Mouse (Mus musculus) kidney, adult 2 months (tissue): ENCODE results near the gene Vdac2. TPM values are rescaled to one million over a fixed set of nuclear protein-coding genes. Genes with fewer than 3 reads are reported as not detected.

ENCODE experiments used
- DNase-seq: peaks from one replicate; pipeline ENCODE4 v3.0.0; 2021
- H3K27ac ChIP-seq: fragments of 200-500 bp; 2 replicates; pipeline ENCODE4 v1.5.1; 2012; ENCODE audit warnings: low read depth, low read length, control low read depth, inconsistent platforms; ENCODE audit not compliant: insufficient read depth
- H3K27me3 ChIP-seq: fragments of 200-500 bp; replicated peaks from 2 replicates; pipeline ENCODE4 v1.6.1; 2012; ENCODE audit warnings: mild to moderate bottlenecking, moderate library complexity, low read length, inconsistent platforms; ENCODE audit not compliant: control insufficient read depth, insufficient read depth
- H3K36me3 ChIP-seq: fragments of 200-500 bp; 2 replicates; pipeline ENCODE4 v1.6.1; 2012; ENCODE audit warnings: mild to moderate bottlenecking, moderate library complexity, low read length, inconsistent platforms; ENCODE audit not compliant: control insufficient read depth, insufficient read depth
- H3K4me1 ChIP-seq: fragments of 200-500 bp; 2 replicates; pipeline ENCODE4 v1.6.1; 2011; ENCODE audit warnings: low read length; ENCODE audit not compliant: control insufficient read depth, insufficient read depth
- H3K4me3 ChIP-seq: fragments of 200-500 bp; 2 replicates; pipeline ENCODE4 v1.5.1; 2011; ENCODE audit warnings: mild to moderate bottlenecking, low read depth, low read length, control low read depth; ENCODE audit not compliant: insufficient read depth
- CTCF ChIP-seq: fragments of 200-500 bp; conservative IDR thresholded peaks from 2 replicates; pipeline ENCODE4 v1.5.1; 2011; ENCODE audit warnings: low read depth, mild to moderate bottlenecking, control low read depth, low read length, moderate library complexity, mixed read lengths; ENCODE audit not compliant: insufficient read depth, insufficient read length
- POLR2A ChIP-seq: fragments of 200-500 bp; IDR thresholded peaks from one replicate; pipeline ENCODE4 v1.6.1; 2011; ENCODE audit warnings: low read depth, low read length, control low read depth
- WGBS: fragments of 180-500 bp; shearing (Covaris S2); methylation state at CpG from one replicate; pipeline ENCODE4 v1.1.7; 2018; 5-methylcytosine and 5-hydroxymethylcytosine counted together
- polyA plus RNA-seq: library from polyadenylated mRNA; depleted of rRNA; stranded (reverse); fragments of >200 nt; gene quantifications from 2 replicates; pipeline ENCODE4 v1.2.3, GENCODE M21; 2012

The Vdac2 gene
- polyA plus RNA-seq, 1 experiment: 166 TPM

DNA sequence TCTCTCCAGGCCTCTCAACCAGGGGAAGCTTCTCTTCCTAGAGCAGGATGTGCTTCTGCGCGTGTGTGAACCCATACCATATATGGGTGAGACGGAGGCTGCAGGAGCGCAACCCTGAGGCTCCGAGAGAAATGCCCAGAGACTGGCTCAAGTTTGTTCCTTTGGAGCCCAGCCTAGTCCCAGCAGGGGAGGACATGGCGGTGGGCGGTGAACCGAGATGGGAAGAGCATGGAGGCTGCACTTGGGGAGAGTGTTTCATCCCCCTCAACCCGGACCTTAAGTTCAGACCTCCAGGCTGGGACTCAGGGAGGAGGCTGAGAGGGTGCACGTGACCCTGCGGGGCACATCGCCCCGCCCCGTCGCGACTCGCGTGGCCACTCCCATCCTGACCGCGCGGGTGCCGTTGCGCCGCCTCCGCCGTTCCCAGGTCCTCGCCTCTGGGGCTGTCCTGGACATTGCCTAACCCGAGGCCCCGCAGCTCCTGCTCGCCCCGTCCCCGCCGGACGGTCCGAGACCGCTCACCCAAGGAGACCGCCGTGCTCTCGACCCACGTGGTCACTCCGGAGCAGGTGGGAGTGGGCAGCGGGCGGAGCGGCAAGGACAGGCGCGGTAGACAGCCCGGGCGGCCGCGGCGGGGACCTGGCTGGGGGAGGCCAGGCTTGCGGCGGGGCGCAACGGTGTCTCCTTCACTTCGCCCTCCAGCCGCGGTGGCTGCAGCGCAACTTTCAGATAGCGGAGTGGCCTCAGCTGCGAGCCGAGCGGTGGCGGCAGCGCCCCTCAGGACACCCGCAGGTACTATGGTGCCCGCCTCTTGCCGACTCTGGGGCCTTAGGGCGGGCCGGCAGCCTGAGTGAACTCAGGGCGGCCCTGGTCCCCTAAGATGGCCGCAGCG is 6.1 kb downstream of the Vdac2 start:
- TF ChIP-seq POLR2A: peak; percentile 88
- TF ChIP-seq CTCF: no peak
- WGBS: under 1% methylated on average over 72 of the region's 73 CpGs
- Histone ChIP-seq H3K4me3 (peak overlapping the region; percentile 99), H3K27ac (peak overlapping the region; percentile 99), H3K27me3 (no peaks in the 10 kb centered on the region), H3K4me1 (peaks cover 9% of the 10 kb centered on the region; the same call in 1 of the 2 replicates), H3K36me3 (peaks cover 1% of the 10 kb centered on the region)
- DNase-seq: peak; percentile 98

DNA sequence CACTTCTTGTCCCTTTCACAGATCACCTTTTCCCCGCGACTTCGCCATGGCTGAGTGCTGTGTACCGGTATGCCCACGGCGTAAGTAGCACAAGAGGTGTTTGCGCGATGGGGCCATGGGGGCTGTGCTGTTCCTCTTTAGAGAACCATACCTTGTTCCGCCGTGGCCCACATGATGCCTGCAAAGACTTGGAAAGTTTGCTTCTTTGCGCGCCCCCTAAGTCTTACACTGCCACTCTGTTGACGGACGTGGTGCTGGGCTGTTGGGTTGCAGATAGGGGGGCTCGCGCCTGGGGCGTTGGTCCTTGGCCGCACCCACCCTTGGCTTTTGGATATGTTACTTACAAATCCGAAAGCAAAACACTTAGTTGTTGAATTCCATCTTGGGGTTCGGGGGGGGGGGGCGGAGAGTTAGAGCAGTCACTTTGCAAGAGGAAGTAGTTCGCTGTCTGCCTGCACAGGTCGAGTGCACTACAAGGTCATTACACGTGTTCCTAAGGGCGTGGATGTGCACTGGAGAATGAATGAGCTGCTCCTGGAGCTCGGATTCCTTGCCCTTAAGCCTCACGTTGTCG is 6.9 kb downstream of the Vdac2 start:
- TF ChIP-seq CTCF (no peak), POLR2A (no peak)
- H3K36me3 ChIP-seq: peaks cover 1% of the 10 kb centered on the region
- H3K4me3 ChIP-seq: peak overlapping the region; percentile 99
- H3K27ac ChIP-seq: peak overlapping the region; percentile 99
- no peaks in the 10 kb centered on the region for H3K27me3 ChIP-seq
- peak; percentile 63 for DNase-seq
- H3K4me1 ChIP-seq: peaks cover 9% of the 10 kb centered on the region; the same call in 1 of the 2 replicates
- under 1% methylated on average over 28 of the region's 28 CpGs for WGBS

DNA sequence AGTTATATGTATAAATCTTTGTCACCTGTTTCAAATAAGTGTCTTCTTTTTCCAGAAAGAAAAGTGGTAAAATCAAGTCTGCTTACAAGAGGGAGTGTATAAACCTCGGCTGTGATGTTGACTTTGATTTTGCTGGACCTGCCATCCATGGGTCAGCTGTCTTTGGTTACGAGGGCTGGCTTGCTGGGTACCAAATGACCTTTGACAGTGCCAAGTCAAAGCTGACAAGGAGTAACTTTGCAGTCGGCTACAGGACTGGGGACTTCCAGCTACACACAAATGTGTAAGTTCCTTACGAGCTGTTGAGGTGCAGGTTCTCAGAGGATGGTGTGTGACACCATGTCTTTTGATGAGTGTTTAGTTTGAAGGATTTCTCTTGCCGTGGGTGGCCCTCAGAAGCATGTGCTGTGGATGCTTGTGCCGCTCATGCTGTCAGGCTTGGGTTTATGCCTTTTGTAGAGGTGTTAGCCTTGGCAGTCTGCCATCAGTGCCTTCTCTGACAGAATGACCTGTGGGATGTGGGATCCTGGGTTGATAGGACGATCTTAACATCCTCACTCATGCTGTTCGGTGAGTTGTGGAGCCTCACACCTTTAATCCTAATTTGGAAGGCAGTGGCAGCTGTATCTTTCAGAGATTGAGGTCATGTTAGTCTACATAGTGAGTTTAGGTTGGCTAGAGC is 13.4 kb downstream of the Vdac2 start:
- H3K27me3 ChIP-seq: no peaks in the 10 kb centered on the region
- no peak for DNase-seq
- H3K27ac ChIP-seq: no peak overlapping the region
- WGBS: 46% methylated on average over 8 of the region's 8 CpGs
- no peak overlapping the region for H3K4me3 ChIP-seq
- H3K36me3 ChIP-seq: peaks cover 10% of the 10 kb centered on the region
- TF ChIP-seq CTCF (no peak), POLR2A (no peak)
- peaks cover 2% of the 10 kb centered on the region; the same call in 1 of the 2 replicates for H3K4me1 ChIP-seq

DNA sequence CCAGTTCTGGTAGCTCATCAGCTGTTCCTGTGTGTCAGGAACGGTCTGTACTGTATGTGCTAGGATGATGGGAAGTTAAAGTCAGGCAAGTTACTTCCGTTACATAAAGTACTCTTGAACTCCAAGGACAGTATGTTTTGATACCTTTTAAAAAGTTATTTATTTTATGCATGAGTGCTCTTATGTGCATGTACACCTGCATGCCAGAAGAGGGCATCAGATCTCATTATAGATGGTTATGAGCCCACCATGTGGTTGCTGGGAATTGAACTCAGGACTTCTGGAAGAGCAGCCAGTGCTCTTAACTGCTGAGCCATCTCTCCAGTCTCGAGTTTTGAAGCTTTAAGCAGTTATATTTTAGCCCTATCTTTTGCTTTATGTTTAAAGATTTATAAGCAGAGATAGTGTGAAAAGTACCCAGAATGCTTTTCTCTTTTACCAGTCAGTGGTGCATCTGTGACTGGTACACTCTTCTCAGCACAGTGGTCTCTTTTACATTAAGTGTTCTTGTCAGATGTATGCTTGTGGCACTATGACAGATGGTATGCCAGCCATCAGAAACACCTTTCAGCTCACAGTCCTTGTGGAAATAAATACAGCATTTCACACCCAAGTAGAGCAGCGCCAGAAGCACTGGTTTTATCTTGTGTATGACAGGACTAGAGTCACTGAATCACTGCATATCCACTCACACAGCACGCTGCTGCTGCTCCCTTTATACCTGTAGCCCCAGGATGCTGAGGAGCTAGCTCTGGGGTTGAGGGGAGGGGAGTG is 17.0 kb downstream of the Vdac2 start:
- Histone ChIP-seq H3K27me3 (no peaks in the 10 kb centered on the region), H3K4me1 (no peaks in the 10 kb centered on the region; the same call in 1 of the 2 replicates), H3K27ac (no peak overlapping the region), H3K4me3 (no peak overlapping the region), H3K36me3 (peaks cover 11% of the 10 kb centered on the region)
- 68% methylated on average over 5 of the region's 5 CpGs for WGBS
- TF ChIP-seq POLR2A: no peak
- no peak for TF ChIP-seq CTCF
- DNase-seq: no peak

DNA sequence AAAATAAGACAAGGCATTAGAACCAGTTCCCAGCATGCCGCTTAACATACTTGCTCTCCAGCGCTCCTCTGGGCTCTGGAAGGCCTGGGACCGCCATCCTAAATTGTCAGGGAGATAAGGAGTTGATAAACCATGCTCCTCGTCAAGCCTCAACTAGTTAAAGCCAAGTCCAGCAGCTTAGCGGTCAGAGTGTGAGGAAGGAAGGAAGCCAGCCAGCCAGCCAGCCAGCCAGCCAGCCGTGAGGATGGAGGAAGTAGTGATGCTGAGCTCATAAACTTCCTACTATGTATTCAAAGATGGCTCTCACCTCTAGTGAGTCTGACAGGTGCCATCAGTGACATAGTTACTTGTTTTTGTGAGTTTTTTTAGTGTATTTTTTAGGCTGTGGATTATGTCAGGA is 18.2 kb downstream of the Vdac2 start:
- no peak overlapping the region for H3K27ac ChIP-seq

DNA sequence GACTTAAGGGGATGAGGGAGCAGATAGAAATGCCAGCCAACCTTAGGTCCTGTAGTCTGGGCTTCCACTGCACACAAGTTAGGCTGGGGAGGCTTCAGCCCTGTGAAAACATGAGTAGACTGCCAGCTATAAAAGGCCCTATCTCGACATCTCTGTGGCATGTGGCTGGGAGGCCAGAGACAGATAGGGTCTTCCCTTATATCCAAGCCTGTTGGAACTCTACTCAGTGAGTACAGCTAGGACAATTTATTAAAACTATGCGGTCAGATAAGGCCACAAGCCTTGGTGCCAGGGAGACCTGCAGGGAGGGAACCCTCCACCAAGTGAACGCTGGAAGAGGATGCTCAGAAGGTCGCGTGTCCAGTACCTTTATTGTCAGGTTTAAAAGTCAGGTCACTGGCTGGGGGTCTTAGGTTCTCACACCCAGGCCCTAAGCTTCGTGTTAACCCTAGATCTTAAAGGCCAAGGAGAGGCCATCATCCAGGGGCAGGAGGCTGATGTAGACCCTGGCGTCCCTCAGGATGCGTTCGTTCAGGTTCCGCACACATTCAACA is 21.9 kb downstream of the Vdac2 start:
- Histone ChIP-seq H3K27me3 (no peaks in the 10 kb centered on the region), H3K4me3 (no peak overlapping the region), H3K36me3 (peaks cover 6% of the 10 kb centered on the region), H3K27ac (no peak overlapping the region), H3K4me1 (no peaks in the 10 kb centered on the region)
- TF ChIP-seq POLR2A (no peak), CTCF (no peak)
- no peak for DNase-seq
- WGBS: 49% methylated on average over 10 of the region's 10 CpGs

More for the DNA sequence above, 18.2 kb downstream of the Vdac2 start:
- DNase-seq: peak; percentile 28
- Histone ChIP-seq H3K4me1 (no peaks in the 10 kb centered on the region; the same call in 1 of the 2 replicates), H3K27me3 (no peaks in the 10 kb centered on the region), H3K4me3 (no peak overlapping the region), H3K36me3 (peaks cover 11% of the 10 kb centered on the region)
- WGBS: 53% methylated on average over 6 of the region's 6 CpGs
- TF ChIP-seq POLR2A: no peak
- no peak for TF ChIP-seq CTCF
